Mouse (Mus musculus) lung, postnatal 0 days (tissue): ENCODE results near the gene Pts. TPM values are rescaled to one million over a fixed set of nuclear protein-coding genes. Genes with fewer than 3 reads are reported as not detected.
A peak's percentile ranks its signal among the peaks of the same experiment; 100 is the strongest.

Source experiments
- ATAC-seq: fragments of 200-750 bp; cut with Nextera tagmentation; 2 replicates; pipeline ENCODE4 v1.8.0; 2017; ENCODE audit warnings: moderate library complexity
- DNase-seq: peaks from one replicate; pipeline ENCODE4 v3.0.0-alpha.2; 2016; ENCODE audit warnings: low spot score
- H3K27ac ChIP-seq: fragments of 300-500 bp; sonication (generic); 2 replicates; pipeline ENCODE4 v1.5.1; 2014; ENCODE audit warnings: antibody characterized with exemption, mild to moderate bottlenecking, low read length, mixed read lengths
- H3K27me3 ChIP-seq: fragments of 300-500 bp; sonication (generic); replicated peaks from 2 replicates; pipeline ENCODE4 v1.6.1; 2014; ENCODE audit warnings: low read length, mixed read lengths; ENCODE audit not compliant: insufficient read depth
- H3K36me3 ChIP-seq: fragments of 300-500 bp; sonication (generic); 2 replicates; pipeline ENCODE4 v1.6.1; 2014; ENCODE audit warnings: low read length, mixed read lengths; ENCODE audit not compliant: insufficient read depth
- H3K4me1 ChIP-seq: fragments of 300-500 bp; sonication (generic); 2 replicates; pipeline ENCODE4 v1.6.1; 2014; ENCODE audit warnings: antibody characterized with exemption, low read depth, low read length, mixed read lengths; ENCODE audit not compliant: insufficient read depth
- H3K4me2 ChIP-seq: fragments of 300-500 bp; sonication (generic); replicated peaks from 2 replicates; pipeline ENCODE4 v1.6.1; 2014; ENCODE audit warnings: low read depth, mild to moderate bottlenecking, low read length, moderate library complexity, mixed read lengths
- H3K4me3 ChIP-seq: fragments of 300-500 bp; sonication (generic); 2 replicates; pipeline ENCODE4 v1.5.1; 2014; ENCODE audit warnings: low read depth, low read length
- H3K9ac ChIP-seq: fragments of 300-500 bp; sonication (generic); replicated peaks from 2 replicates; pipeline ENCODE4 v1.6.1; 2014; ENCODE audit warnings: low read depth, mild to moderate bottlenecking
- H3K9me3 ChIP-seq: fragments of 300-500 bp; sonication (generic); 2 replicates; pipeline ENCODE4 v1.6.1; 2016; ENCODE audit warnings: low read length, mixed read lengths
- CTCF ChIP-seq: IDR thresholded peaks from 2 replicates; pipeline ENCODE4 v1.5.1; 2016; ENCODE audit warnings: antibody characterized with exemption, mild to moderate bottlenecking
- EP300 ChIP-seq: IDR thresholded peaks from 2 replicates; pipeline ENCODE4 v1.6.1; 2016; ENCODE audit warnings: antibody characterized with exemption, mild to moderate bottlenecking, control low read depth
- WGBS: fragments of 180-500 bp; shearing (Covaris S2); extraction: QIAGEN DNeasy Blood & Tissue Kit; methylation state at CpG from one replicate; pipeline ENCODE4 v1.1.7; 2014; 5-methylcytosine and 5-hydroxymethylcytosine counted together
- polyA plus RNA-seq: library from polyadenylated mRNA; unstranded; fragments of >200 nt; fragmentation: Nextera tagmentation; extraction: Ambion mirVana; gene quantifications from 2 replicates; pipeline ENCODE4 v1.2.1, GENCODE M21; 2015

Gene Pts
- 76.0 and 79.4 TPM in 2 replicates for polyA plus RNA-seq

GRCm38 (mm10) chr9:50528293-50528892, at the start of gene Pts:
Gene Pts (minus strand): TSS chr9:50528724.
- DNase-seq = peak; percentile 99
- ATAC-seq = peak; percentile 99
- H3K27me3 ChIP-seq = no peaks in the 10 kb centered on the region
- H3K4me1 ChIP-seq = peaks cover 6% of the 10 kb centered on the region; the same call in 1 of the 2 replicates
- H3K27ac ChIP-seq = peak within 1 kb of the TSS; percentile 87
- H3K4me3 ChIP-seq = peak within 1 kb of the TSS; percentile 72
- under 1% methylated on average over 53 of the region's 54 CpGs for WGBS
- no peaks in the 10 kb centered on the region for H3K36me3 ChIP-seq
- peak within 1 kb of the TSS; percentile 55 for H3K9ac ChIP-seq
- TF ChIP-seq EP300 (no peak), CTCF (peak; percentile 88)
- no peaks in the 10 kb centered on the region for H3K9me3 ChIP-seq
- peak within 1 kb of the TSS; percentile 54 for H3K4me2 ChIP-seq

GRCm38 (mm10) chr9:50569599-50570525, 41.3 kb upstream of the Pts start:
- 58% methylated on average over 10 of the region's 10 CpGs for WGBS
- Histone ChIP-seq H3K36me3 (no peaks in the 10 kb centered on the region), H3K9ac (no peak overlapping the region), H3K4me2 (no peak overlapping the region), H3K9me3 (no peaks in the 10 kb centered on the region), H3K4me1 (no peaks in the 10 kb centered on the region), H3K27me3 (no peaks in the 10 kb centered on the region), H3K27ac (no peak overlapping the region), H3K4me3 (no peak overlapping the region)
- ATAC-seq (no peak), DNase-seq (no peak)
- TF ChIP-seq CTCF (no peak), EP300 (no peak)

GRCm38 (mm10) chr9:50567881-50568280, 39.4 kb upstream of the Pts start:
- ATAC-seq (no peak), DNase-seq (no peak)
- H3K4me3 ChIP-seq = no peak overlapping the region
- no peak overlapping the region for H3K4me2 ChIP-seq
- no peak overlapping the region for H3K9ac ChIP-seq
- no peaks in the 10 kb centered on the region for H3K4me1 ChIP-seq
- TF ChIP-seq CTCF (no peak), EP300 (no peak)
- 70% methylated on average over 2 of the region's 2 CpGs for WGBS
- H3K9me3 ChIP-seq = no peaks in the 10 kb centered on the region
- H3K36me3 ChIP-seq = no peaks in the 10 kb centered on the region
- H3K27ac ChIP-seq = no peak overlapping the region
- H3K27me3 ChIP-seq = no peaks in the 10 kb centered on the region

GRCm38 (mm10) chr9:50567372-50567771, 38.8 kb upstream of the Pts start:
- H3K9me3 ChIP-seq = no peaks in the 10 kb centered on the region

GRCm38 (mm10) chr9:50565940-50566339, 37.4 kb upstream of the Pts start:
- no peak for TF ChIP-seq EP300
- TF ChIP-seq CTCF = no peak
- WGBS = 28% methylated on average over 4 of the region's 4 CpGs
- Histone ChIP-seq H3K4me2 (no peak overlapping the region), H3K4me3 (no peak overlapping the region), H3K4me1 (no peaks in the 10 kb centered on the region), H3K27me3 (no peaks in the 10 kb centered on the region), H3K9ac (no peak overlapping the region), H3K9me3 (no peaks in the 10 kb centered on the region), H3K27ac (no peak overlapping the region), H3K36me3 (no peaks in the 10 kb centered on the region)
- no peak for ATAC-seq
- no peak for DNase-seq

More at GRCm38 (mm10) chr9:50567372-50567771, 38.8 kb upstream of the Pts start:
- Histone ChIP-seq H3K4me3 (no peak overlapping the region), H3K27ac (no peak overlapping the region), H3K4me2 (no peak overlapping the region), H3K4me1 (no peaks in the 10 kb centered on the region), H3K27me3 (no peaks in the 10 kb centered on the region), H3K36me3 (no peaks in the 10 kb centered on the region), H3K9ac (no peak overlapping the region)
- TF ChIP-seq CTCF = no peak
- TF ChIP-seq EP300 = no peak
- DNase-seq (peak; percentile 18), ATAC-seq (no peak)
- 84% methylated on average over 4 of the region's 4 CpGs for WGBS

- no peaks in the 10 kb centered on the region for H3K36me3 ChIP-seq
- TF ChIP-seq CTCF = no peak
- TF ChIP-seq EP300 = no peak
- no peaks in the 10 kb centered on the region for H3K9me3 ChIP-seq
- DNase-seq (peak; percentile 34), ATAC-seq (no peak)
- no peak overlapping the region for H3K4me3 ChIP-seq
- no peak overlapping the region for H3K9ac ChIP-seq
- H3K27me3 ChIP-seq = no peaks in the 10 kb centered on the region
- no peak overlapping the region for H3K27ac ChIP-seq
- H3K4me2 ChIP-seq = no peak overlapping the region
- 69% methylated on average over 7 of the region's 7 CpGs for WGBS
- no peaks in the 10 kb centered on the region for H3K4me1 ChIP-seq
These were observed 36.6 kb upstream of the Pts start for GRCm38 (mm10) chr9:50565173-50565572.
